Mouse (Mus musculus) small intestine, adult 2 months (tissue): ENCODE data around the gene Hcfc2.

Experiments used
- CTCF ChIP-seq: fragments of 200-500 bp; IDR thresholded peaks from 2 replicates; pipeline ENCODE4 v1.5.1; 2012; ENCODE audit warnings: low read depth, mild to moderate bottlenecking, control low read depth, inconsistent platforms, low read length, moderate library complexity, mixed read lengths; ENCODE audit not compliant: insufficient replicate concordance, insufficient read length; ENCODE audit errors: extremely low read depth
- POLR2A ChIP-seq: fragments of 200-500 bp; IDR thresholded peaks from 2 replicates; pipeline ENCODE4 v1.6.1; 2012; ENCODE audit warnings: low read depth, mild to moderate bottlenecking, control low read depth, inconsistent platforms, low read length, moderate library complexity

DNA sequence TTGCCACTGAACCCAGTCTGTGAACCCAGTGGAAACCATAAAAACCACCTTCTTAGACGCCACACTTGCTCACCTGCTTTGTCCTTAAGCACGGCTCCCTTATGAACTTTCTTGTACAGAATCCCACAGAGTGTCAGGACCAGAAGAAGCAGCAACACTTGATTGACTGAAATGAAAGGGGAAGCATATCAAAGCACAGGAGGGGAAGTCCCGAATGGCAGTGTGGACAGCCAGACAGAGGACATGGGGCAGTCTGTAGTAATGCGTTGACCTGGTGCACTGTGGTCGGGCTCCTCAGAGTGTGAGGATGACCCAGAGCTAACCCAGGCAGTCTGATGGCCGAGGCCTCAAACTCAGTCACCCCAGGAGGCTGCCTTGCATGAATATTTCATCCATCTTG is 25.8 kb upstream of the Hcfc2 start:
- TF ChIP-seq CTCF, result no peak
- TF ChIP-seq POLR2A, result no peak
